Mouse (Mus musculus) MEL (cell line): ENCODE measurements around the gene 4930539E08Rik.
A peak's percentile ranks its signal among the peaks of the same experiment; 100 is the strongest.

Experiments
- CTCF ChIP-seq, 3 experiments: IDR thresholded peaks in 2 of 3; conservative IDR thresholded peaks in 1 of 3; 2 replicates each; pipeline ENCODE4 v1.5.1; 2011 to 2012; ENCODE audit warnings: low read length in 3 of 3, low read depth in 2 of 3, mild to moderate bottlenecking in 2 of 3, improper control_type of control experiment in 1 of 3, inconsistent platforms in 1 of 3, mixed read lengths in 1 of 3, moderate library complexity in 1 of 3; ENCODE audit not compliant: control insufficient read depth in 1 of 3, insufficient read depth in 1 of 3, poor library complexity in 1 of 3, severe bottlenecking in 1 of 3
- EP300 ChIP-seq, 2 experiments: IDR thresholded peaks; 2 replicates each; pipeline ENCODE4 v1.6.1; 2011; ENCODE audit warnings: improper control_type of control experiment in 2 of 2, low read length in 2 of 2, low read depth in 1 of 2, mild to moderate bottlenecking in 1 of 2
- MAFK ChIP-seq: IDR thresholded peaks from 2 replicates; pipeline ENCODE4 v1.6.1; 2011; ENCODE audit warnings: low read depth, mild to moderate bottlenecking, low read length, improper control_type of control experiment, borderline replicate concordance
- NRF1 ChIP-seq: IDR thresholded peaks from 2 replicates; pipeline ENCODE4 v1.6.1; 2014; ENCODE audit warnings: low read depth, mild to moderate bottlenecking, inconsistent platforms, low read length, improper control_type of control experiment, moderate library complexity; ENCODE audit not compliant: poor library complexity, insufficient read depth, severe bottlenecking
- TCF12 ChIP-seq: IDR thresholded peaks from 2 replicates; pipeline ENCODE4 v1.6.1; 2014; ENCODE audit warnings: low read depth, mild to moderate bottlenecking, inconsistent platforms, low read length, improper control_type of control experiment, moderate library complexity
- ZNF384 ChIP-seq: IDR thresholded peaks from 2 replicates; pipeline ENCODE4 v1.6.1; 2012; ENCODE audit warnings: low read depth, mild to moderate bottlenecking, inconsistent platforms, low read length, improper control_type of control experiment

- TF ChIP-seq ZNF384 (no peak), NRF1 (no peak), CTCF (IDR thresholded peaks at IDR 0.05 in 2 of 3, conservative IDR thresholded peaks at IDR 0.05 in 1 of 3; ENCODE audit: control insufficient read depth in 1 of 3, insufficient read depth in 1 of 3, low read depth in 2 of 3, low read length in 3 of 3, poor library complexity in 1 of 3, severe bottlenecking in 1 of 3) (no peak), EP300 (IDR thresholded peaks at IDR 0.05; ENCODE audit: low read depth in 1 of 2, low read length in 2 of 2) (no peak), MAFK (no peak), TCF12 (peak; percentile 49)
Observed at GRCm38 (mm10) chr17:28951831-28952799, 37.0 kb upstream of the 4930539E08Rik start, which contains the start of gene Kctd20.
